Mouse (Mus musculus): ENCODE results near the gene Cfap65. TPM values are rescaled to one million over a fixed set of nuclear protein-coding genes. Genes with fewer than 3 reads are reported as not detected.
A peak's percentile ranks its signal among the peaks of the same experiment; 100 is the strongest.

The Cfap65 gene
- polyA plus RNA-seq, 1 experiment from 2014 or later: 0.04 TPM

- no peak overlapping the region for H3K4me3 ChIP-seq
- no peak for ATAC-seq (ENCODE audit: insufficient number of reproducible peaks, insufficient read depth, low FRiP score, low TSS enrichment)
- H3K9me3 ChIP-seq: no peaks in the 10 kb centered on the region
- WGBS: 35% methylated on average over 6 of the region's 6 CpGs
- H3K4me1 ChIP-seq: no peaks in the 10 kb centered on the region
- H3K9ac ChIP-seq: no peak overlapping the region
- H3K27me3 ChIP-seq: peaks cover 30% of the 10 kb centered on the region
- H3K36me3 ChIP-seq: no peaks in the 10 kb centered on the region
- no peak overlapping the region for H3K27ac ChIP-seq
- H3K4me2 ChIP-seq (replicated peaks): no peak overlapping the region
Measured at GRCm38 (mm10) chr1:74926721-74927120, 8.7 kb downstream of the Cfap65 start.

GRCm38 (mm10) chr1:74924464-74924863 is 10.9 kb downstream of the Cfap65 start:
- Histone ChIP-seq H3K9ac (no peak overlapping the region), H3K4me3 (no peak overlapping the region), H3K4me2 (replicated peaks) (no peak overlapping the region), H3K36me3 (no peaks in the 10 kb centered on the region), H3K4me1 (no peaks in the 10 kb centered on the region), H3K27ac (no peak overlapping the region), H3K27me3 (peaks cover 30% of the 10 kb centered on the region), H3K9me3 (no peaks in the 10 kb centered on the region)
- 61% methylated on average over 4 of the region's 4 CpGs for WGBS
- no peak for ATAC-seq (ENCODE audit: insufficient number of reproducible peaks, insufficient read depth, low FRiP score, low TSS enrichment)

- H3K4me2 ChIP-seq (replicated peaks): no peak overlapping the region
- no peaks in the 10 kb centered on the region for H3K4me1 ChIP-seq
- no peaks in the 10 kb centered on the region for H3K36me3 ChIP-seq
- 27% methylated on average over 13 of the region's 13 CpGs for WGBS
- no peak for ATAC-seq (ENCODE audit: insufficient number of reproducible peaks, insufficient read depth, low FRiP score, low TSS enrichment)
- no peak overlapping the region for H3K9ac ChIP-seq
- peaks cover 14% of the 10 kb centered on the region for H3K27me3 ChIP-seq
- no peak overlapping the region for H3K4me3 ChIP-seq
- no peaks in the 10 kb centered on the region for H3K9me3 ChIP-seq
- no peak overlapping the region for H3K27ac ChIP-seq
Measured at GRCm38 (mm10) chr1:74915706-74916105, 19.7 kb downstream of the Cfap65 start.

- H3K4me3 ChIP-seq: no peak overlapping the region
- no peaks in the 10 kb centered on the region for H3K9me3 ChIP-seq
- H3K27ac ChIP-seq: no peak overlapping the region
- no peaks in the 10 kb centered on the region for H3K36me3 ChIP-seq
- peaks cover 76% of the 10 kb centered on the region for H3K27me3 ChIP-seq
- WGBS: 17% methylated on average over 6 of the region's 6 CpGs
- H3K4me1 ChIP-seq: peaks cover 24% of the 10 kb centered on the region
- H3K4me2 ChIP-seq (replicated peaks): no peak overlapping the region
- no peak for ATAC-seq (ENCODE audit: insufficient number of reproducible peaks, insufficient read depth, low FRiP score, low TSS enrichment)
- H3K9ac ChIP-seq: no peak overlapping the region
Measured at GRCm38 (mm10) chr1:74902191-74902590, 33.2 kb downstream of the Cfap65 start.

- ATAC-seq (ENCODE audit: insufficient number of reproducible peaks, insufficient read depth, low FRiP score, low TSS enrichment): no peak
- Histone ChIP-seq H3K4me1 (peaks cover 24% of the 10 kb centered on the region), H3K9me3 (no peaks in the 10 kb centered on the region), H3K4me3 (no peak overlapping the region), H3K4me2 (replicated peaks) (no peak overlapping the region), H3K9ac (no peak overlapping the region), H3K36me3 (no peaks in the 10 kb centered on the region), H3K27ac (no peak overlapping the region), H3K27me3 (peaks cover 79% of the 10 kb centered on the region)
- WGBS: 7% methylated on average over 3 of the region's 3 CpGs
Measured at GRCm38 (mm10) chr1:74901686-74902085, 33.7 kb downstream of the Cfap65 start.

- Histone ChIP-seq H3K27me3 (peaks cover 90% of the 10 kb centered on the region), H3K4me1 (peaks cover 24% of the 10 kb centered on the region), H3K36me3 (no peaks in the 10 kb centered on the region), H3K4me3 (peak overlapping the region; percentile 30), H3K9me3 (no peaks in the 10 kb centered on the region), H3K4me2 (replicated peaks) (peak overlapping the region; percentile 57), H3K9ac (0 out of 2 replicates have a peak overlapping the region, but pooled peaks have one; percentile 24), H3K27ac (no peak overlapping the region)
- no peak for ATAC-seq (ENCODE audit: insufficient number of reproducible peaks, insufficient read depth, low FRiP score, low TSS enrichment)
- 2% methylated on average over 52 of the region's 66 CpGs for WGBS
Measured at GRCm38 (mm10) chr1:74900341-74901285, 34.8 kb downstream of the Cfap65 start.

- Histone ChIP-seq H3K27me3 (peaks cover 94% of the 10 kb centered on the region), H3K4me1 (peaks cover 24% of the 10 kb centered on the region), H3K4me2 (replicated peaks) (no peak overlapping the region), H3K27ac (no peak overlapping the region), H3K4me3 (no peak overlapping the region), H3K9ac (no peak overlapping the region), H3K9me3 (no peaks in the 10 kb centered on the region), H3K36me3 (no peaks in the 10 kb centered on the region)
- ATAC-seq (ENCODE audit: insufficient number of reproducible peaks, insufficient read depth, low FRiP score, low TSS enrichment): no peak
- WGBS: 4% methylated on average over 7 of the region's 10 CpGs
Measured at GRCm38 (mm10) chr1:74898656-74899431, 36.6 kb downstream of the Cfap65 start.

- Histone ChIP-seq H3K4me2 (replicated peaks) (no peak overlapping the region), H3K4me1 (peaks cover 24% of the 10 kb centered on the region), H3K27ac (no peak overlapping the region), H3K9ac (no peak overlapping the region), H3K36me3 (no peaks in the 10 kb centered on the region), H3K9me3 (no peaks in the 10 kb centered on the region), H3K27me3 (peaks cover 95% of the 10 kb centered on the region), H3K4me3 (no peak overlapping the region)
- no peak for ATAC-seq (ENCODE audit: insufficient number of reproducible peaks, insufficient read depth, low FRiP score, low TSS enrichment)
- 2% methylated on average over 7 of the region's 7 CpGs for WGBS
Measured at GRCm38 (mm10) chr1:74897976-74898375, 37.4 kb downstream of the Cfap65 start.

- 15% methylated on average over 4 of the region's 4 CpGs for WGBS
- H3K27ac ChIP-seq: no peak overlapping the region
- H3K9me3 ChIP-seq: no peaks in the 10 kb centered on the region
- no peak overlapping the region for H3K4me3 ChIP-seq
- ATAC-seq (ENCODE audit: insufficient number of reproducible peaks, insufficient read depth, low FRiP score, low TSS enrichment): no peak
- no peak overlapping the region for H3K9ac ChIP-seq
- H3K4me2 ChIP-seq (replicated peaks): no peak overlapping the region
- H3K36me3 ChIP-seq: no peaks in the 10 kb centered on the region
- H3K27me3 ChIP-seq: peaks cover 96% of the 10 kb centered on the region
- H3K4me1 ChIP-seq: peaks cover 14% of the 10 kb centered on the region
Measured at GRCm38 (mm10) chr1:74894966-74895365, 40.4 kb downstream of the Cfap65 start.

- no peak within 1 kb of the TSS for H3K9ac ChIP-seq
- WGBS: 3% methylated on average over 25 of the region's 25 CpGs
- no peak within 1 kb of the TSS for H3K27ac ChIP-seq
- H3K4me1 ChIP-seq: peaks cover 6% of the 10 kb centered on the region
- no peak within 1 kb of the TSS for H3K4me2 ChIP-seq (replicated peaks)
- H3K36me3 ChIP-seq: no peaks in the 10 kb centered on the region
- H3K27me3 ChIP-seq: peaks cover 93% of the 10 kb centered on the region
- H3K4me3 ChIP-seq: no peak within 1 kb of the TSS
- no peaks in the 10 kb centered on the region for H3K9me3 ChIP-seq
- no peak for ATAC-seq (ENCODE audit: insufficient number of reproducible peaks, insufficient read depth, low FRiP score, low TSS enrichment)
Measured at GRCm38 (mm10) chr1:74893134-74893855, 42.1 kb downstream of the Cfap65 start, which contains the start of gene Cryba2. Gene Cryba2, minus strand, starts transcription at chr1:74893143.

GRCm38 (mm10) chr1:74892351-74893133 is 42.9 kb downstream of the Cfap65 start:
- H3K9me3 ChIP-seq: no peaks in the 10 kb centered on the region
- no peak overlapping the region for H3K9ac ChIP-seq
- no peak overlapping the region for H3K27ac ChIP-seq
- ATAC-seq (ENCODE audit: insufficient number of reproducible peaks, insufficient read depth, low FRiP score, low TSS enrichment): no peak
- peaks cover 93% of the 10 kb centered on the region for H3K27me3 ChIP-seq
- H3K4me2 ChIP-seq (replicated peaks): no peak overlapping the region
- WGBS: 1% methylated on average over 39 of the region's 39 CpGs
- no peak overlapping the region for H3K4me3 ChIP-seq
- no peaks in the 10 kb centered on the region for H3K36me3 ChIP-seq
- no peaks in the 10 kb centered on the region; the same call in 1 of the 2 replicates for H3K4me1 ChIP-seq

Data from embryonic facial prominence, embryonic 12.5 days (tissue).